Mouse (Mus musculus): ENCODE results near the gene Pcna.
"Not testable (repeated sequence)": the region's sequence is repeated elsewhere in the genome, so short reads cannot be mapped to it uniquely, and the experiment has no call there.

Pcna gene

GRCm38 (mm10) chr2:132252542-132253528, at the start of gene Pcna:
Gene Pcna, minus strand, starts transcription at chr2:132253314.
- DNase-seq: peak; percentile 91

GRCm38 (mm10) chr2:132301436-132301835, 48.3 kb upstream of the Pcna start:
- no peak for DNase-seq

- DNase-seq: no peak
Measured at GRCm38 (mm10) chr2:132298250-132298649, 45.1 kb upstream of the Pcna start.

- DNase-seq: no peak
Measured at GRCm38 (mm10) chr2:132293694-132294450, 40.8 kb upstream of the Pcna start.

GRCm38 (mm10) chr2:132292083-132292482, 39.0 kb upstream of the Pcna start:
- DNase-seq: no peak

GRCm38 (mm10) chr2:132291265-132291664, 38.2 kb upstream of the Pcna start:
- no peak for DNase-seq

GRCm38 (mm10) chr2:132290808-132291207, 37.7 kb upstream of the Pcna start:
- DNase-seq: no peak

- not testable (repeated sequence) for DNase-seq
Measured at GRCm38 (mm10) chr2:132289213-132289612, 36.1 kb upstream of the Pcna start.

- DNase-seq: no peak
Measured at GRCm38 (mm10) chr2:132286376-132287076, 33.4 kb upstream of the Pcna start.

- not testable (repeated sequence) for DNase-seq
Measured at GRCm38 (mm10) chr2:132285722-132286121, 32.6 kb upstream of the Pcna start.

- no peak for DNase-seq
Measured at GRCm38 (mm10) chr2:132284492-132285139, 31.5 kb upstream of the Pcna start.

GRCm38 (mm10) chr2:132283236-132284070, 30.3 kb upstream of the Pcna start:
- DNase-seq: no peak

GRCm38 (mm10) chr2:132282453-132283174, 29.5 kb upstream of the Pcna start:
- DNase-seq: no peak

- no peak for DNase-seq
Measured at GRCm38 (mm10) chr2:132281560-132282452, 28.7 kb upstream of the Pcna start.

GRCm38 (mm10) chr2:132280518-132281120, 27.5 kb upstream of the Pcna start:
- DNase-seq: no peak

GRCm38 (mm10) chr2:132279978-132280377, 26.9 kb upstream of the Pcna start:
- DNase-seq: no peak

- DNase-seq: no peak
Measured at GRCm38 (mm10) chr2:132279336-132279882, 26.3 kb upstream of the Pcna start.

- no peak for DNase-seq
Measured at GRCm38 (mm10) chr2:132278273-132278853, 25.2 kb upstream of the Pcna start.

GRCm38 (mm10) chr2:132276249-132276648, 23.1 kb upstream of the Pcna start:
- DNase-seq: no peak

All from right cerebral cortex, postnatal 4 days (tissue).